Mouse (Mus musculus): ENCODE measurements at regions not wholly inside any gene's neighbourhood (a gene's known extent, or its start where the extent isn't known, plus 50 kb on each side); places are given as distances from the start of the nearest gene placed in this dataset.

DNA sequence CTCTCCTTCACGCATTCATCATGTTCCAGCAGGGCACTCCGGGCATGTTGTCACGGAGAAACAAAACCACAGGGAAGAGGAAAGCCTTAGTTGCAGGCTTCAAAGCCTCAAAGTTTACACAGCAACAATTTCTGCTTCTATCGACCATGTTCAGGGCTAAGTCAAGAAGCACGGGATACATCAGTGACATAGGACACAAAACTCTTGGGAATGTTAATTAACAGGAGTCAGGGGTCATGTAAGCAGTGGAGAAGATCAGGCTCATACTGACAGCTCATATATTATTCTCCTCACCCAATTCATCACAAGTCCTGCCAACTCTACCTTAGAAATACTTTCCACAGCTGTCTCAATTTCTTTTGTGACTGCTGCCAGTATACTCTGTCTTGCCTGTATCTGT, 133.0 kb upstream of the Btbd3 start:
- DNase-seq (ENCODE audit: low spot score), result no peak

DNA sequence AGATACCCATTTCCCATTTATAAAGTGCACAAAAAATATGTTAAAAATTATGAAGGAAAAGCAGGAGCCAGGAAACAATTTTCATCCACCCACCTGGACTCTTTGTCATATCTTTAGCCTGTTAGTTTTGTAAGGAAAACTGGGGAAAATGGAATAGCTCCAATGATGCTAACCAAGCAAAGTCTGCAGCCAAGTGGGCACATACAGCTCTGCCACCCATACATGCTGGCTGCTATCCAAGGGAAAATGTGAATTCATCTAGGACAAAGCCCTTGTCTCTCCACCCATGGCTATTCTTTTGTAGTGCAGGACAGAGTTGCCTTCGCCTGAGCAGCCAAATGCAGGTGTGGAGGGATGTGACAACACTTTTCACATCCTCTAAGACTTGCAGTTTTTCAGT, 135.5 kb upstream of the Btbd3 start:
- no peak for DNase-seq (ENCODE audit: low spot score)

DNA sequence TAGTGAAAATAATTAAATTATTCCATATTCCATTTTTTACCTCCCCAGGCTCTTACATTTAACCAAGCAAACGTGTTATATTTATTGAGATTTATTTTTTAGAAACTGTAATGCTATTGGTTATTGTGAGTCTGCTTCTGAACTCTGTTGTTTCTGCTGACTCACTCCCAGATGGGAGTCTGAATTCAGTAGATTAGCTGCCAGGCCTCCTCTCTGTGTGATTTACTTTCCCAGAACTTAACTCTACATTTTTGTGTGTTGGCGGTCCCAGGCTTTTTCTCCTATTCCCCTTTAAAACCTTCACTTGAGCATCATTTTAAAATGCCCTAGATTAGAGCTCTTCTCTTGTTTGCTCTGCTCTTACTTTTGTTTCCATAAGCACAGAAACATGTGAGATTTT, 136.2 kb upstream of the Btbd3 start:
- DNase-seq (ENCODE audit: low spot score), result no peak

DNA sequence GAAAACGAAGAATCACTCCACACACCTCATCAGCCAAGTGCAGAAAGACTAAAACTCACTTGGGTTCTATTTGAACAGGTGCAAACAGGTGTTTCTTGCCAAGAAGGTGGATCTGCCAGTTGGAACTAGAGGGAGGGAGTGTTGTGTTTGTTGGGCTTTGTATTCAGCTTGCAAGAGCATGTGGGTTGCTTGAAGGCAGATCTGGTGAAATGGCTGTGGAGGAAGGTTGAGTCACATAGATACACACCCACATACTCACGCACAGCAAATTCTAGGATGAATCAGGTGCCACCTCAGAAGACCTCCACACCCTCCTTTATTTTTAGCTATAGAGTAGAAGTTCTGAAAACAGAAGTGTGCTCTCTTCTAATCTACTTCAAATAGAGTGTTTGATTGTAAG, 156.6 kb upstream of the Btbd3 start:
- DNase-seq (ENCODE audit: low spot score), result no peak

DNA sequence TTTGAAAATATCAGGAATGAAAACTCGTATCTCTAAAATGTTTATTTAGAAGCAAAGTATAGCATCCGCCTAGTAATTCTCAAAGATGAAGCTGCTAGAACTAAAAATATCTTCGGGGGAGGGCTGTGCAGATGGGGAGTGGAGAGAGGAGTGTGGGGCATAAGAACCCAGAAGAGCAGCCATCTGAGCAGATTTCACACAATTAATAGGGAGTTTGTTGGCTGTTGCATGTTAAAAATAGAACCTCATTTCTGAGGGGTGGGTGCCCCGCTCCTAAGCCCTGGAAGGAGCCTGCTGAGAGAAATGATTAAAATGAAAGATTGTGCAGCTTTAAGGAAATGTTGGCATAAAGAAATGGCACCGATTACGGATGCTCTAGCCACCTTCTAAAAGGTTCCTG, 171.0 kb upstream of the Btbd3 start:
- no peak for DNase-seq (ENCODE audit: low spot score)

DNA sequence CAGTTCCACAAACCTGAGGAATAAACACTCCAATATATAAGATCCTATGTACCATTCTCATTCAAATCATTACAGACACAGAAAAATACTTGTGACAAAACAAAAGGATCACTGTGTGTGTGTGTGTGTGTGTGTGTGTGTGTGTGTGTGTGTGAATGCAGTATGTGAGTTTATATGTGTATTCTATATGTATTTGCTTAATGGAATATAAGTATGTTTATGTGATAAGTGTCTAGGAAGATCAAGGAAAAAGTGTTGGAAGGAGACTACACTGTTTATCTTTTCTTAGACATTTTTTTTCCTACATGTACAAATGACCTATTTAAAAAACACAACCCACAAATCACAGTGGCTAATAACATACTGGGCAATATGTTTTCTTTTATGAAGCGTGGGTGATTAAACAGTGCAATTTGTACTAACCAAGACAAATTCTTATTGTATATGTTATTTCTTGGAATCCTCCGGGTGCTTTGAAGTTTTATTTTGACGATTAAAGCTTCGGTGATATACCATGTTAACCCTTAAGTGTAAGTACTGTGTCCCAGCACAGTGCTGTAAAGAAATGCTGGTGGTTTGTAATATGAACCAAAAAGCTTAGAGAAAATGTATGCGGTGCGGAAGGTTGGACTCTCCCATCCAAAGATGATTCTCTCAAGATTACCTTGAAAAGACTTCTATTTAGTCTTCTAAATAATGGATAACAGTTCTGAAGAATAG, 171.6 kb upstream of the Btbd3 start:
- DNase-seq (ENCODE audit: low spot score), result no peak

DNA sequence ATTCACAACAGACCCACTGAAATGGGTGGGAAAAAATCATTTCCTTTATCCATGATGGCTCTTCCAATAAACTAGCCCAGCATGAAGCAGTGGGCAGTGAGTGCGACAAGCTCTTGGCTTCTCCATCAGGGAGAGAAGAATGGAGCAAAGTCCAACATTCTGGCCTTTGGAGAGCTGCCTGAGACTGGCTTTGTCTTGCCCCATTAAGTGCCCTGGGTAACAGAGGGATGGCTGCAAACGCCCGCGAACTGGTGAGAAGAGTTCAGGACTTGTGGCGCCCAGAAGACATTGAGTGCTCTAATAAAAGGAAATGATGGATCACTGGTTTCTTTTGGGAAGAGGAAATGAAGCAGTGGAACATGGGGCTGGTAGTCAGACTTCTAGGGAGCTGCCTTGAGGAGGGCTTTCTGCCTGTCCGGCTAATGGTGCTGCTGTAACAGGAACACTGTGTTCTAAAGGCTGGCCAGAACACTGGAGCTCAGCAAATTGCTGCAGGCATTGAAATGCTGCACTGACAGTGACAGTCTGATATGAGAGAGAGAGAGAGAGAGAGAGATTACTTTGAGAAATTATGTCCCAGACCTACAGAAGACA, 182.2 kb upstream of the Btbd3 start:
- DNase-seq (ENCODE audit: low spot score), result no peak

DNA sequence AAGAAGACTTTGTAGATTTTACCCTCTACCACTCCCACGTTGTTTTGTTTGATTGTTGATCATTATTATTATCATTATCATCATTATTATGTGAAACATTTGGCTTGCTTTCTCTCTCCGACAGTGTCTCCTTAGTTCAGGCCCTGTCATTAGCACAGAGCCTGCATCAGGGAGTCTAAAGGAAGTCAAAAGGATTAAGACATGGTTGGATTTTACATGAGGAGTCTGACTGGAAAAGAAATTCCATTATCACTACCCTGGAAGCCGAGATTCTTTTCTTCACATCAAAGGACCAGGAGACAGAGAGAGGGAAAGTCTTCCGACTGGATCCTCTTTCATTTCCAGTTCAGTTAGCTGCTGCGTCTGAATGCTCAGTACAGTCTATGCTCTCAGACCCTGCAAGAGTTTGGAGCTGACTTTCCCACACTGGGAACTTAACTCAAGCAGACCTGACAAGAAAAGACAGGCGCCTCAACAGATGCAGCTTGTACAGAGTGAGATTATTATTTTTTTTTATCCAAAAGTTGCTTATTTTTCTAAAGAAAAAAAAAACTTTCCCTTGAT, 184.1 kb upstream of the Btbd3 start:
- DNase-seq (ENCODE audit: low spot score), result no peak

DNA sequence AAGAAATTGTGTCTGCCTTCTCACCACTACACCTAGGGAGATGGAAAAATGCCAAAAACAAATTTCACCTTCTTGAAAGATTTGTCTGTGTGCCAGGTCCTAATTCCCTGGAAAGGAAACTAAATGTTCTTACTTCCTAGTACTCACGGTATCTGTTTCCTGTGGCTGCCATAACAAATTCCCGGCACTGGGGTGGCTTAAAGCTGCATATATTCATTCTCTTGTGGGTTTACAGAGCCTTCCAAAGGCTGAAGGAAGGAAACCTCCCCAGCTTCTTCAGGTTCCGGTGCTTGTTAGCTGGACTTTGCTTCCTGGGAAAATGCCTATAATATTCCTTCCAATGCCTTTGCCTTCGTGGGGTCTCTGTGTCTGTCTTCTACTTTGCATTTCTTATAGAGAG, 203.3 kb upstream of the Btbd3 start:
- DNase-seq (ENCODE audit: low spot score), result no peak

DNA sequence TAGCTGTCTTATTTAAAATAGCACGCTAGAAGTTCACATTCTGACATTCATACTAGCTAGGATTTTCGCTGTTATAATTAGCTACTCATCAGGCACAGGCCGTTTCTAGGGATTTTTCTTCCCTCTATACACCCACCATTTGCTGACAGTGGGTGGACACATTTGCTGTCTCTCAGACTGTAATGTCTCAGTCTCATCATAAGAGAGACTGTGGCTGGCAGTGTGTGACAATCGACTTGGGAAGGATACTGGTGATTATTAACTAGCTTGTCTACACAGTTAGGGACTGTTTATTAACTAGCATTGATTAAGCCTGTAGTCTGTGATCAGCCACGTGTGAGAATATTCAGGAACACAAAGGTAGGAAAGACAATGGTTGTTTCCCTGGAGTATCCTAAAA, 208.0 kb upstream of the Btbd3 start:
- no peak for DNase-seq (ENCODE audit: low spot score)

DNA sequence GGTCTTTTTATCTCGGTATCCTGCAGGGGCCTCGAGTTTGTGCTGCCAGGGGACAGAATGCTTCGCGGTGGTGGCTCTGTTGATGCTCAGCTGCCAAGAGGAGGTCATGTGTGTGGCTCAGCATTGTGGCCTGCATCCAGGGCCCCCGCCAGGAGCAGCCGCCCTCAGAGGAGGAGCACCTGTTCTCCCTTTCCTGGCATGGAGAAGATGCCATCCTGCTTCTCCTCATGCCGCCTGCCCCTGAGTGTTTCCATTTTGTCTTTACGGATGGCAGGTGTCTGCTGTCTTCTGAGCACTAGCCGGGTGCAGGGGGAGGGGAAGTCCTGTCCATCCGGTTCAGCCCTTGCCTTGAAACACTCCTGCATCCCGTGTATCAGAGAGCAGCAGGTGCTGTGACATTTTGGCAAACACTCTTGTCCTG, 208.6 kb upstream of the Btbd3 start:
- DNase-seq (ENCODE audit: low spot score), result no peak

DNA sequence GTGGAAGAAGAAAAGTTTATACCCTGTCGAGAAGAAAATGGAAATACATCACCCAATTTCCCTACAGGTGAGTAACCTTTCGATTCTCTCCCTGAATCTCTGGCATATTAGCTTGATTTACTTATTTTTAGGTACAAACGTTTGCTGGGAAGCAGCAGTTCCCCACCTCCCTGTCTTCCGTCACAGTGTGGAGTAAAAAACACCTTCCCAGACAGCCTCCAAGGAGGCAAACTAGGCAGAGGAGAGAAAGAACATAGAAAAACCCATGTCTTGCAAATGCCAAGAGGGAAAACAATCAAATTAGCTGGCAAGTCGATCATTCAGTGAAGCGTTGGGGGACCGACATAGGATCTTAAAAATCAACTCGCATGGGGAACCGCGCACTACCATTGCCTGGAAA, 209.0 kb upstream of the Btbd3 start:
- no peak for DNase-seq (ENCODE audit: low spot score)

DNA sequence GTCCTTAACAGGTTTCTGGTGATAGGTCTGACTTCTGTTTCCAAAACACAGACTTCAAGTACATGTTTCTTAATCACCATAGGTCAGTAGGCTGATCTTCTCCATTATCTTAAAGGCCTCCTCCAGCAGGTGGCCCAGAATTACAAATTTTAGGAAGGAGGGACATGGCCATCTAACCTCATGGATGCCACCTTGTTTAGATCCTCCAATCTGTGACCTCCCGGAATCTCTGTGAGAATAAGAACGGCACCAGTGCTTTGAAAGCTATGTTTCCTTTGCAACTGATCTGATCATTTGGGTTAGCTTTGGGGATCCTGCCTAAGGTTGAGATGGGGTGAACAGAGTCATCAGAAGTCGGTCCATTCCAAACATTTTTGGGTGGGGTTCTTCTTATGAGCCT, 209.4 kb upstream of the Btbd3 start:
- DNase-seq (ENCODE audit: low spot score), result no peak

DNA sequence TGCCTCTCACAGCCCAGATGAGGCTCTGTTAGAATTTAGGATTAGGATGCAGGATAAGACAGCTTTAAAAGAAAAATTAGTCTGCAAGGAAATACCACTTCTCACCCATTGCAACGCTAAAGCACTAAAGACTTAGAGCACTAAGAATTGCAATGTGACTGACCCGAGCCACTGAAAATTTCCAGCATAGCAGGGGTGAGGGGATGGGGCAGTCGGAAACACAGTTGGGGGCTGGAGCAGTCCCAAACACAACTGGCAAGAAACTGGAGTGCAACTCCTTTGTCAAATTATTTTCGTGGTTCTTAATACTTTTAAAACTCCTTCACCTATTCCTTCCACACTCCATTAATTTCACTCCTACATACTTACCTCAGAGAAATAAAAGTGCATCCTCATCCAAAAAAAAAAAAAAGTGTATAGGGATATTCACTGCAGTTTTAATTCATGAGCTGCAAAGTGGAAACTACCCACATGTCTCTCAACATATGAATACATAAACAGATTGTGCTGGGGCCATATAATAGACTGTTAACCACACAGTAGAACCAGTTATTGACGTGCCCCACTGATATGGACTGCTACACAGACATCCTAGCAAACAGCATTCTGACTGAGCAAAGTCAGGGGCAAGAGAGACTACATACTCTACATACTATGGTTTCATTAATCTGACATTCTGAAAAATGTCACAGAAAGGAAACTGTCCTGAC, 210.3 kb upstream of the Btbd3 start:
- DNase-seq (ENCODE audit: low spot score), result no peak

DNA sequence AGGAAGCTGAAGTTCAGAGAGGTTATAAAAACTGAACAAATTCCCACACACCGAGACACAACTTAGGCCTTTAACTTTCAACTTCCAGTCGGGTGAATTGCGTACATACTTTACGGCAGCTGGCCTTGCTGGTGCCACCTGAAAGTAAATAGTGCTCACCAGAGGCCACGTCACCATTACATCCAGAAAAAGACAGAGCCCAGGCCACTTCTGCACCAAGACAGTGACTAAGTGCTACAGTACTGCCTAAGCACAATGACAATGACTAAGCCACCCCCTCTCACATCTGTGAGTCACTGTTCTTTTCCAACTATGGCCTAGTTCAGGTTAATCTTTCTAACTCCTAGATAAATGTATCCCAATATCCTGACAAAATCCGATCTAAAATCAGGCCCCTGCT, 215.7 kb upstream of the Btbd3 start:
- no peak for DNase-seq (ENCODE audit: low spot score)

DNA sequence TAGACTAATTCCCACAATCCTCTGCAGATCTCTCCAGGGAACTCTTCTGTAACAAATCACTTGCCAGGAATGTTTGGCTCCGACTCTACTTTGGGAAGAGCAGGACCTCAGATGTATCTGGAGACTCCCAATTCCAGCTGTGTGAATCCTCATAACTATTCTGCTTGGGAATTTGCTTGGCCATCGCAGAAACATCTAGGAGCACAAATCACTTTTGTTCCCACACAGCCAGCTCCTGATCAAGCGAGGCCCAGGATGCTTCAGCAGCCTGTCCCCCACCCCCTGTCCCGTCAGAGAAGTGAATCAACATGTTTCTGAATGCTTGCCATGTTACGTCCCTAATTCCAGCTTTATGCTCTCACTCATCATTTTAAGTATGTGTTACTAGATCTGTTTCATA, 216.1 kb upstream of the Btbd3 start:
- DNase-seq (ENCODE audit: low spot score), result peak; percentile 71

DNA sequence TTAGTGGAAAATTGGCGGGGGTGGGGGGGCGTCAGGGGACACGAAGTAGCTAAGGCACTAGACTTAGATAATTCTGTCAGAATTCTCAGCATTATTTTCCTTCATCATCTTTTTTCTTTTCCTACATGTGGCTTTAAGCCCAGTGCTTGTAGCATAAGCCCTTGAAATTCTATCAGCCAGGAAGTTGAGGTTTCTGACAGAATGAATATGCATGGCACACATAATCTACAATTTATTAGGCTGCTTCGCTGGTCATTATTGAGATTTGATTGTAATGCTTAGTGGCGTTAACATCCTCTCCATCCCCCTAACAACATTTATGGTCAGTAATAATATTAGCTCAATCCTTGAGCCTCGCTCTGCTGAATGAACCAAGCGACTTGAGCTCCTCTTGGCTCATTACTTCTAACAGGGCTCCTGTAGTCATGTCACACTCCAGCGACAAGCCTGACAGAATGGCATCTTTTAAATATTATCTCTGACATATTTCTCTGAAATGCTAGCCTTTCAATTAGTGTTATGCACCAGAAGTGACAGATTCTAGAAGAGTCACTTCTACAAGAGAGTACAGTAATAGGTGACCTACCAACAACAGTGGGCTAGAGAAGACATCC, 222.1 kb upstream of the Btbd3 start:
- no peak for DNase-seq (ENCODE audit: low spot score)

DNA sequence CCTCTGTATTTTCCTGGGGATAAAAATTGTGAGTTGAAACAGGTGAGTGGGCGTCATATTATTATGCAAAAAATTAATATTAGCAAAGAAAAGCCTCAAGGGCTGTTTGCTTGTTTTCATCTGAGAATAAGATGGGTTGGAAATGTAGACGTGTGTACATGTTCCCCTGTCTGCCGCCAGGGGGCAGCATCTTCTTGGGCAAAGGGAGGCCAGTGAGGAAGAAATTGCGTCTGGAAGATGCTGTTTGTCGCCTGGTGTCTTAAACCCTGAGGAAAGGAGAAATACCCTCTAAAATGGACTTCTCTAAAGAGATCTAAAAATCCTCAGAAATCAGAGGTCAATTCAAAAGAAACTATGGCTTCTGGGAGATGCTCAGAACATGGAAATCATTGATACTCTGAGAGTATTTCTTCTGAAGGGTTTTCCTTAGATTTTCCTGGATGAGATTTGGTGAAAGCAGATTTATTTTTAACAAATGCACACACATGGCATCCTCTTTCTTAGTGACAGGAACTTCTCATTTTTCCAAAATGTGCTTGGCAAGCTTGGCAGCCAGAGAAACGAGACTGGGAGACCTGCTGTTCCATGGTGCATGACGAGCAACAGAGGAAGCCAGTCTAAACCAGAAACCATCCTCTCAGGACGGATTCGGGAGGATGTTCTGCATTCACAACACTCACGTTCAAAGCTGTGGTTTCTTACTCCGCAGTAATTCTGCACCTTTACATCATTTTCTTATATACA, 222.8 kb upstream of the Btbd3 start:
- peak; percentile 62 for DNase-seq (ENCODE audit: low spot score)

DNA sequence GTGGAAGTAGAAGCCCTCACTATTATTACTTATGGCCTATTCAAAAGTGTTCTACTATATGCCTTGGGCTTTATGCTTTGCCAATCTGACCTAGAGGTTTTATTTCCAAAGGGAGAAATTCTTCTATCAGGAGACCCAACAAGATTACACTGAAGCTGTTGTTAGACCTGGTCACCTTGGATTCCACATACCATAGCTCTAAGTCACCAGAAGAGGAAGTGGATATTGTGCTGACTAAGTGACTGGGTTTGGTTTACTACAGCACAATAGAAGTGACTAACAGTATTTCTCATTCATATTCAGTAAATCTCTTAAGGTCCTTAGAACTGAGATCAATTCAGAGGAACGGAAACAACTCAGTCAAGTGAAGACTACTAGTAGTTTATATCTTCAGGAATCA, 229.0 kb upstream of the Btbd3 start:
- no peak for DNase-seq (ENCODE audit: low spot score)

DNA sequence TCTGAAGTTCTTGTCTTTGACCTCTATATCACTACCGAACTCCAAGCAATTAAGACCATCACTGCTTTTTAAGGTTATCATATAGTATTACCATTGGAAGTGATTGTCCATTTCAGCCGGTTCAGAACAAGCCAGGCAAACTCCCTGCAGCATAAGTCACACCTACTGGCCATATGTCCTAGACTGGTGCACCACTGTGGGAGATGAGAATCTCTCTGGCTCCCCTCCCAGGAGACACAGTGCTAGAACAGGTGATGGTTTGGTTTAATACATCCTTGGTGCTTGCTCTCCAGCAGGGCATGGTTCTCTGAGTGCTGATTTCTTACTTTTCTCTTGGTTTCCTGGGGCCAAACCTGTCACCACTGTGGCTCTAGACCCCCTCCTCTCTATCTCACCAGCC, 232.8 kb upstream of the Btbd3 start:
- DNase-seq (ENCODE audit: low spot score), result no peak

DNA sequence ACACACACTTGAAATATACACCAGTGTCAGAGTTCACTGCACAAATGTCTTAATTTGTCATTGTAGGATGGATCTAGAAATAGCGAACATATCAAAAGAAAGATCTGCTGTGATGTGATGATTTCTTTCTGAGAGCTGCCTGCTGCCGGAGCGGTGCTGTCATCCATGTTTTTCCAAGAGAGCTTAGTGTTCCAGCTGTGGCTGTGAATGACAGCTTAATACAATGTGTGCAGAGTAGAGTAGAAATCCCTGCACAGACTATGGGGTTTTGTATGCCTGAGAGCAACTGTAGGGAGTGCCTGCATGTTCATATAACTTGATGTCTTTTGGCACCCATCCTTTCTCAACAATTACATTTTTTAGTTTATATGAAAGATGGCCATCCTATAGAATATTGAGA, 274.6 kb upstream of the Btbd3 start:
- no peak for DNase-seq (ENCODE audit: low spot score)

DNA sequence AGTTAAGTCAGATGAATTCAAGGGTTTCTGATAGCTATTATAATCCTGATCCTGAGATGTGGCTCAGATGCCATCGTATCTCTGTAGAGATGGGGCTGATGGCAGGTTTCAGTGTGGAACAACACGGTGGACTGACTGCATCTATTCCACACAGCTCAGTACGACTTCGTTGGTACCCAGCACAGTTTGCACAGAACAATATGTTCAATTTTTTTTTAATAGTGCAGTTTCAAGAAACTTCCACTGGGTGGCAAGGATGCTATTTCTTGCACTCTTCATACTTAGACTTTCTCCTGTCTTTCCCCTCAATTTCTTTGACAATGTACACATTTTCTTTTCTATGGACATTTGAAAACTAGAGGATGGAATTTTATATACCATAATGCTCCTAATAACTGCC, 278.6 kb upstream of the Btbd3 start:
- no peak for DNase-seq (ENCODE audit: low spot score)
